Mouse (Mus musculus): ENCODE measurements at regions not wholly inside any gene's neighbourhood (a gene's known extent, or its start where the extent isn't known, plus 50 kb on each side); places are given as distances from the start of the nearest gene placed in this dataset.
A peak's percentile ranks its signal among the peaks of the same experiment; 100 is the strongest.

DNA sequence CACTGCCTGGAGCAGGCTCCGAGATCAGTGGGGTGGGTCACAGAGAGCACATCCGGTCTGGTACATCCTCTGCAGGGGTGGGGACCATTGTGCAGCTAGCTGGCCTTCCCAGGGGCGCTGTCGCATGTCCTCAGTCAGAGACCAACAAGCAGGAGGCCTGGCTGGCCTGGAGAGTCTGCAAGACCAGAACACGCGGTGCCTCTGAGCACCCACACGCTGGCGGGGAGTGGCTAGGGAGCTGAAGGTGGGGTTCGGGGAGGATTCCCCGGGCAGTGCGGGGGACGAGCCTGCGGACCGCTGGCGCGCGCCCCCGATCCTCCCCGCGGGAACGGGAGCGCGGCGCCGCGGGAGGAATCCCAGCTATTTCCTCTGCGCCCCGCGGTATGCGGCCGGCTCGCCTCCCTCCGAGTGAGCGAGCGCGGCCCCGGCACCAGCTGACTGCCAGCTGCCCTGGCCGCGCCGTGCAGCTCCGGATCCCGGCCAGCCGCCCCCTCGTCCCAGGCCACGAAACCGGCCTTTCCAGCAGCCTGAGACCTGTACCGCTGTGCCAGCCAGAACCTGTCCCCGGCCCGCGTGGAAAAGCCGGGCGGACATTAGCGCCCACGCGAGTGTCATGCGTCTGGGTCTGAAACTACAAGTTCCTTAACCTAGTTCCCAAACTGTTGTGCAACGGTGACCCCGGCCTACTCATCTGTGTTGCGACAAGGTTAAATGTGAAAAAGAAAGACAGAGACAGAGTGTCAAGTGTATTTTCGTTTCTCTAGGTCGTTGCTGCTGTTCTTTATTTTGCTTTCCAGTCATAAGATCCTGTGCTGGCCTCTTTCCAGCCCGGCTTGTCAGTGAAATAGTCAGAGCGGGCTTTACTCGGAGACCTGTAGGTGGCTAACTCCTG is 61.2 kb downstream of the Pkdcc start:
- DNase-seq = peak; percentile 76

DNA sequence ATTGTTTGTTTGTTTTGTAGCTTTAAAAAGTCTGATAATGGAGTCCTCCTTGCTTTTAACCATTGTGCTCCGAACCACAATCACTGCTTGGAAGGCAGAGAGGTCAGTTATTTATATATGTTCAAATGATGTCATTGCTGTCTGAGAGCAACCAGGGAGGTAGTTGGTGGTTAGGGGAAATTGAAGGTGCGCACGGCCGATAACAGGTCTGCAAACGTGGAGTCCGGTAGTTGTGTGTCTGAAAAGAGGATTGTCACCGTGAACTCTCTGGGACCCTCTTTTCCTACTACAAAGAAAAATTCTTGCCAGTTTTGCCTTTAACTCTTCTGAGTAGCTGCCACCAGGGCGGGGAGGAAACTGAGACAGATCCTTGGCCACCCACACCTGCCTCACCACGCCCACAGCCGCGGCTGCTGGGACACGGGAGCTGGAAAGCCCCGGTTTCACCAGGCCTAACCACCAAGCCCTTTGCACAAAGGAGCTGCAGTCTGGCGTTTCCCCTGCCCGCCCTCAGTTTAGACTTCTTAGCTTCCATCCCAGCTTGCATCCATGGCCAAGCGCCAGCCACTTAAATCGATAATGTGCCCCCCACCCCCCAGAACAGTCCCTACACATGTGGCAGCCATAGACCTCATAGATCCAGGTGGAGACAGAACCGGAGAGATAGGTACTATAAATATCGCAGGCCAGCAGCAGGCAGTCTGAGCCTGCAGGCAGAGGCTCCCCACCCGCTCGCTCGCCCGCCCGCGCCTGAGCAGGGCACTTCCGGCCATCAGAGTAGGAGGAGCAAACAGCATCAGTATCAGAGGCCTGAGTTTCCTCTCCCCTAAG is 62.2 kb downstream of the Pkdcc start:
- peak; percentile 37 for DNase-seq

DNA sequence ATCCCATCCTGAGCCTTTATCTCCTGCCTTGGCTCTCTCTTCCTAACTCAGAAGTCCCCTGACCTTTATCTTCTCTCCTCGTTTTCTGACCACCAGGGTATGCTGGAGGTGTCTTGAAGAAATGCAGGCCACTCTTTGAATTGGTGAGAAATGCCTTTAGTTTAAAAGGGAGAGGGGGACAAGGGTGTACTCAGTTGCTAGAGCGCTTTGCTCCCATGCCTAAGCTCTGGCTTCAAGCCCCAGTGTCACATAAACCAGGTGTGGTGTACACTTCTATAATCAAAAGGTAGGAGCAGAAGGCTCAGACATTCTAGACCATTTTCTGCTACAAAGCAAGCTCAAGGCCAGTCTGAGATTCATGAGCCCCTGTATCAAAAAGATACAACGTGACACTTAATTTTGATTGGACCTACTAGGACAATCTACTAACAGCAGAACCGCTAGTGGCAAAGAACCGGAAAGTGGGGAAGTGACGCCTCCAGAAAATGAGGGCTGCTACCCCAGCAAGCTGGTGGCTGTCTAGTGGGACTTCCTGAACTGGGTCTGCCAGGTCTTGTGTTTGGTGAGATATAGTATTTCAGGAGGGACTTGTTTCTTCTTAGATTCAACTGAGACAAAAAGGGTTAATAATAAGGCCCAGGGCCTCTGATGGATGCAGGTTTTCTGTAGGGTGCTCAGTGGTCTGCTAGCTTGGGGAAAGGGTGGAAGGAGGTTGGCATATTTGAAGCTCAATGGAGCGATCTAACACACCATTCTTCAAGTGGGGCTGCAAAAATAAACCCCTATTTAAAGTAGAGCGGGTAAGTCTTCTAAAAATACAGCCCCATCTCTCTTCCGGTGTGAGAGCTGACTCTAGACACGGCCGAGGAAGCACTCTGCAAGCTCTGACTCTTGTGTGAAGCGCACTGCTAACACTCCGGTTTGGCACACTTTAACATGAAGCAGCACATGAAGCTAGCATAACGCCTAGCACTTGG is 63.1 kb downstream of the Pkdcc start:
- DNase-seq = no peak

DNA sequence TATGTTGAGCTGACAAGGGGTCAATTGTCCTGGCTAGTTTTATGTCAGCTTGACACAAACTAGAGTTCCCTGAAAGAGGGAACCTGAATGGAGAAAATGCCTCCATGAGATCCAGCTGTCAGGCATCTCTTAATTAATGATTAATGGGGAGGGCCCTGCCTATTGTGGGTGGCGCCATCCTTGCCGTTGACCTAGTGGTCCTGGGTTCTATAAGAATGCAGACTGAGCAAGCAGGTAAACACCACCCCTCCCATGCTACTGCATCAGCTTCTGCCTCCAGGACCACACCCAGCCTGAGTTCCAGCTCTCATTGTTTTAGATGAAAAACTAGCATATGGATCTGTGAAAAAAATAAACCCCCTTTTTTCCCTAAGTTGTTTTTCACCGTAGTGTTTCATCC is 67.4 kb upstream of the Eml4 start:
- no peak for DNase-seq

DNA sequence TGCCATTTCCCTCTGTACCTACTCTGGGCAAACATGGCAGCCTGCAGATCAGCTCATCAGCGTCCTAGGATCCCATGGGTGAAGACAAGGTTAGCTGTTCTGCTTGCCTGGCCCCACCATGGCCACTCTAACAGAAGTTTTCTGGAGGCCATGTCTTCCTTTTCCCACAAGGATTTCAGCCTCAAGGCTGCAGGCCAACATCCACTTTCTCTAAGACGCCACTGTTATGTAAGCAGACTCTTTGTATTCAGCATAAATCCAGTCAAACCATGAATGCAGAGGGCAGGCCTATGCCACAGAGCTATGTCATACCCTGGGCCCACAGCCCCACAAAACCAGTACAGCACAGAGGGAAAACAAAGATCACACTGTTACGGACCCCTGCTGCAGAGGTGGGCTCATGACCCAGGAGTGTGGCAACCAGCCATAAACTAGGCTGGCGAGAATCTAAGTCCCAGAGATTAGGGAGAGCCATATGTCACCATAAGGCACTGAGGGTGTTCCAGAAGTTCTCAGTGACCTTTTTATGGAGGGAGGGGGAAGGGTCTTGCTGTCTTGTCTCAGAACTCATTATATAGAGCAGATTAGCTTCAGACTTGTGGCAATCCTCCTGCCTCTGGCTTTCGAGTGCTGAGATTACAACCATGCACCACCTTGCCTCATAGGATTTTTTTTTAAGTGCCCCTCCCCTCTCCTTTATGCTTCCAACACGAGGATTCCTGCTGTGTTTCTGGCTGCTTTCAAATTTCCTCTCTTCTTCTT is 63.2 kb upstream of the Eml4 start:
- no peak for DNase-seq

DNA sequence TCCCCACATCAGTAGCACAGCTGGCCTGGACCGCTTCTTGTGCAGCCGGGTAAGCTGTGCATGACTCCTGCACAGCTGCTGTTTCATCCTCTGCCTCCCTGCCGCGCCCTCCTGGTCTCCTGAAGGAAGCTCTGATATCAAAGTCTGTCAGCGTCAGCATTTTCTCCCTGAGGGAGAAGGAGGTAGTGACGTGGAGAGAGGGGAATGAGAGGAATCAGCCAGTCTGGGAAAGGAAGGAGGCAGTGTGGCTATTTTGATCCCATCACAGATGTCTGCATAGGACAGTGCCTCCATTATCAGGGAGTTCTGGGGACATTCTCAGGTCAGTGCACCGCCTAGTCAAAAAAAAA is 62.6 kb upstream of the Eml4 start:
- no peak for DNase-seq

DNA sequence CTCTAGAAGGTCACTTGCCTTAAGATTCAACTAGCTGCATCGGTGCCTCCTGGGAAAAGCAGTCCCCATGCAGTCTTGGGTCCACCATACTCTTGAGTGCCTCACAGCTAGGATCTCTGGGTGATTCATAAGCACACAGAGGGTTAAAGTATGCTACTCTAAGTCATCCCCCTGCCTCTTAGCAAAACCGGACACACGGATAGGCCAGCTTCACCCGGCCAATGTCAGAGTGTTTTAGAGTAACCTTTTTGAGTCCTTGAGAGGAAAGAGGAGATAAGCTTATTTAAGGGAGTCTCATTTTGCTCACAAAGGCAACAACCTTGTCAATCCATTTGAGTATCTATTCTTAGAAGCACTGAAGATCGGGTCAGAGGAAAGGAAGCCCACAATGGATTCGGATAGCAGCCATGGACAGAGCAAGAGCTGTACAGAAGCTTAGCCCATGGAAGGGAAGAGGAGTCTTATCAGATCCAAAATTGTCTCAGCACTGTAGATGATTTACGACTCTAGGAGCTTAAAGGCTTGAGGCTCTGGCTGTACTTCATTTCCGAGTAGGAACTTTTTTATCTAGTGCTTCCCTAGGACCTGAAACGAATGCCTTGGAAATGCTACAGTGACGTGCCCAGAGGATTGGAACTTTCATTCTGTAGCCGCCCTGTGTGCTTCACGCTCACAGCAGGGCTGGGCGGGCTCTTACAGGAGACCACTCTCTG is 55.0 kb upstream of the Eml4 start:
- DNase-seq = no peak

DNA sequence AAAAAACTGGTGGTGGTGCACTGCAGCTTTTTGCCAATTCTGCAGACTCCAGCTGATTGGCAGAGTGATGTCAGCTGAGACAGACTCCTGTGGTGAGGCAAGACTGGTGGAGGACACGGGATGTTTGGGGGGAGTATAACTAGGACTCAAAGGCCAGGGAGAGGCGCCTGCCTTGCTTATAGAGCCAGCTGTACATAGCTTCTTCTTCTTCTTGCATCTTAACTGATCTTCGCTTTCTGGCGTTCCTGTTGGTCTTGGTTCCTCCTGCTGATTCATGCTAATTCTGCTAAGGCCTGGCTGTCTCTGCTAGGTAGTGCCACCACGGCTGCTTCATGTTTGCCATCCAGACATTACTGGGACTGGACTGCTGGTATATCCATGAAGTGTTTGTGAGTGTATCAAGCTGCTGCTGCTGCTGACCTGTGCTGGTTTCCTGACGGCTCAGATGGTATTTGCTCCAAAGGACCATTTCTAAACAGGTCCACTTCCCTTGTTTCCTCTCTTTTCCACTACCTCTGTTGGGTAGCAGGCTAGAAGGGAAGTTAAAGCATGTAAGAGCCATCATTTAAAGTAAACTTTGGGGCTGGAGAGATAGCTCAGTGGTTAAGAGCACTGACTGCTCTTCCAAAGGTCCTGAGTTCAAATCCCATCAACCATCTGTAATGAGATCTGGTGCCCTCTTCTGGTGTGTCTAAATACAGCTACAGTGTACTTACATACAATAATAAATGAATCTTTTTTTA is 53.2 kb upstream of the Eml4 start:
- no peak for DNase-seq
